Mouse (Mus musculus): ENCODE results near the gene Gm3147.
"Not testable (repeated sequence)": the region's sequence is repeated elsewhere in the genome, so short reads cannot be mapped to it uniquely, and the experiment has no call there.

DNA sequence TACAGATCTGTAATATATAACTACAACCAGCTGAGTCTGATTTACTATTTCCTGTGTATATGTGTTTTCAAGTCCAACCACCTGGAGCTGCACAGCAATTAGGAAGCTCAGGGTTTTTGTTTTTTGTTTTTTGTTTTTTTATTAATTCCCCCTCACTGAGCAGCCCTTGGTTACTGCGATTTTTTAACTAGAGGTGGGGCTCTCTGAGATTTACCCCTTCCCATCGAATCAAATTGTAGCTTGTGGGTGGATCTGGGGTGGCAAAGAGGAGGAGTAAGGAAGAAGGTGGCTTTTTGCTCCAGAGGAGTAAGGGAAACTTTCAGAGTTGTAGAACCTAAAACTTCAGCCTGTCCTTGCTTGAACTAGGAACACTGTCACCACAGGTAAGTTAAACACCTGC lies 31.9 kb upstream of the Gm3147 start, which contains the start of gene Gm6205:
- TF ChIP-seq GATA1 (IDR thresholded peaks at IDR 0.05; ENCODE audit: borderline replicate concordance, low read length); FLI1 (IDR thresholded peaks at IDR 0.05; ENCODE audit: low read length): not testable (repeated sequence)
